Mouse (Mus musculus) MEL (cell line): ENCODE measurements at regions not wholly inside any gene's neighbourhood (a gene's known extent, or its start where the extent isn't known, plus 50 kb on each side); places are given as distances from the start of the nearest gene placed in this dataset.
A peak's percentile ranks its signal among the peaks of the same experiment; 100 is the strongest.

Source experiments
- DNase-seq: peaks from one replicate; pipeline ENCODE4 v3.0.0; 2011; ENCODE audit warnings: low read depth, low spot score
- H3K27ac ChIP-seq: 2 replicates; pipeline ENCODE4 v1.5.1; 2012; ENCODE audit warnings: low read depth, mild to moderate bottlenecking, control low read depth, low read length, moderate library complexity; ENCODE audit not compliant: control insufficient read depth
- H3K27me3 ChIP-seq, 2 experiments: fragments of 150-350 bp in 1 of 2; sonication (generic) in 1 of 2; 2 replicates each; pipeline ENCODE4 v1.6.1; 2012; ENCODE audit warnings: low read length in 2 of 2, mild to moderate bottlenecking in 2 of 2, improper control_type of control experiment in 1 of 2, moderate library complexity in 1 of 2; ENCODE audit not compliant: insufficient read depth in 2 of 2, control insufficient read depth in 1 of 2
- H3K36me3 ChIP-seq, 2 experiments: 2 replicates each; pipeline ENCODE4 v1.6.1; 2012 to 2014; ENCODE audit warnings: low read length in 2 of 2, improper control_type of control experiment in 1 of 2, inconsistent platforms in 1 of 2, mild to moderate bottlenecking in 1 of 2; ENCODE audit not compliant: insufficient read depth in 2 of 2, control insufficient read depth in 1 of 2
- H3K4me1 ChIP-seq, 2 experiments: fragments of 150-350 bp in 1 of 2; sonication (generic) in 1 of 2; 2 replicates each; pipeline ENCODE4 v1.6.1; 2012; ENCODE audit warnings: low read length in 2 of 2, improper control_type of control experiment in 1 of 2, mild to moderate bottlenecking in 1 of 2; ENCODE audit not compliant: insufficient read depth in 2 of 2, control insufficient read depth in 1 of 2
- H3K4me3 ChIP-seq, 2 experiments: fragments of 150-350 bp in 1 of 2; sonication (generic) in 1 of 2; 2 replicates each; pipeline ENCODE4 v1.5.1; 2012; ENCODE audit warnings: low read depth in 2 of 2, low read length in 2 of 2, mild to moderate bottlenecking in 2 of 2, moderate library complexity in 2 of 2, control low read depth in 1 of 2, improper control_type of control experiment in 1 of 2; ENCODE audit not compliant: control insufficient read depth in 1 of 2, insufficient read depth in 1 of 2
- H3K79me2 ChIP-seq: 2 replicates; pipeline ENCODE4 v1.6.1; 2012; ENCODE audit warnings: mild to moderate bottlenecking, low read length, moderate library complexity; ENCODE audit not compliant: control insufficient read depth, poor library complexity, insufficient read depth
- H3K9ac ChIP-seq: 2 replicates; pipeline ENCODE4 v1.6.1; 2012; ENCODE audit warnings: low read depth, mild to moderate bottlenecking, control low read depth, low read length, moderate library complexity; ENCODE audit not compliant: control insufficient read depth, poor library complexity, severe bottlenecking
- H3K9me3 ChIP-seq: fragments of 150-350 bp; sonication (generic); replicated peaks from 2 replicates; pipeline ENCODE4 v1.6.1; 2012; ENCODE audit warnings: mild to moderate bottlenecking, low read length, improper control_type of control experiment, moderate library complexity; ENCODE audit not compliant: insufficient read depth
- BHLHE40 ChIP-seq: IDR thresholded peaks from 2 replicates; pipeline ENCODE4 v1.6.1; 2012; ENCODE audit warnings: low read depth, mild to moderate bottlenecking, inconsistent platforms, low read length, improper control_type of control experiment, borderline replicate concordance
- CHD1 ChIP-seq: IDR thresholded peaks from 2 replicates; pipeline ENCODE4 v1.6.1; 2012; ENCODE audit warnings: low read depth, mild to moderate bottlenecking, inconsistent platforms, low read length, improper control_type of control experiment
- CTCF ChIP-seq, 3 experiments: IDR thresholded peaks in 2 of 3; conservative IDR thresholded peaks in 1 of 3; 2 replicates each; pipeline ENCODE4 v1.5.1; 2011 to 2012; ENCODE audit warnings: low read length in 3 of 3, low read depth in 2 of 3, mild to moderate bottlenecking in 2 of 3, improper control_type of control experiment in 1 of 3, inconsistent platforms in 1 of 3, mixed read lengths in 1 of 3, moderate library complexity in 1 of 3; ENCODE audit not compliant: control insufficient read depth in 1 of 3, insufficient read depth in 1 of 3, poor library complexity in 1 of 3, severe bottlenecking in 1 of 3
- E2F4 ChIP-seq: IDR thresholded peaks from 2 replicates; pipeline ENCODE4 v1.6.1; 2011; ENCODE audit warnings: low read depth, low read length, improper control_type of control experiment, borderline replicate concordance
- EP300 ChIP-seq, 2 experiments: IDR thresholded peaks; 2 replicates each; pipeline ENCODE4 v1.6.1; 2011; ENCODE audit warnings: improper control_type of control experiment in 2 of 2, low read length in 2 of 2, low read depth in 1 of 2, mild to moderate bottlenecking in 1 of 2
- ETS1 ChIP-seq: IDR thresholded peaks from 2 replicates; pipeline ENCODE4 v1.6.1; 2012; ENCODE audit warnings: low read depth, mild to moderate bottlenecking, inconsistent platforms, low read length, improper control_type of control experiment, moderate library complexity
- GATA1 ChIP-seq: IDR thresholded peaks from 2 replicates; pipeline ENCODE4 v1.6.1; 2011; ENCODE audit warnings: low read depth, low read length, improper control_type of control experiment
- HCFC1 ChIP-seq: IDR thresholded peaks from 2 replicates; pipeline ENCODE4 v1.6.1; 2012; ENCODE audit warnings: low read depth, mild to moderate bottlenecking, inconsistent platforms, low read length, improper control_type of control experiment, moderate library complexity
- JUND ChIP-seq: IDR thresholded peaks from 2 replicates; pipeline ENCODE4 v1.6.1; 2011; ENCODE audit warnings: low read depth, mild to moderate bottlenecking, improper control_type of control experiment, low read length
- KAT2A ChIP-seq: conservative IDR thresholded peaks from 2 replicates; pipeline ENCODE4 v1.6.1; 2012; ENCODE audit warnings: low read depth, low read length, improper control_type of control experiment, inconsistent platforms
- MAX ChIP-seq: IDR thresholded peaks from 2 replicates; pipeline ENCODE4 v1.6.1; 2011; ENCODE audit warnings: low read length, improper control_type of control experiment
- MAZ ChIP-seq: IDR thresholded peaks from 2 replicates; pipeline ENCODE4 v1.6.1; 2012; ENCODE audit warnings: low read depth, mild to moderate bottlenecking, inconsistent platforms, low read length, improper control_type of control experiment
- MEF2A ChIP-seq: IDR thresholded peaks from 2 replicates; pipeline ENCODE4 v1.6.1; 2014; ENCODE audit warnings: low read depth, mild to moderate bottlenecking, inconsistent platforms, low read length, improper control_type of control experiment; ENCODE audit not compliant: poor library complexity, insufficient replicate concordance, severe bottlenecking; ENCODE audit errors: extremely low read depth
- MYC ChIP-seq: IDR thresholded peaks from 2 replicates; pipeline ENCODE4 v1.6.1; 2011; ENCODE audit warnings: low read depth, mild to moderate bottlenecking, low read length, improper control_type of control experiment, moderate library complexity
- NRF1 ChIP-seq: IDR thresholded peaks from 2 replicates; pipeline ENCODE4 v1.6.1; 2014; ENCODE audit warnings: low read depth, mild to moderate bottlenecking, inconsistent platforms, low read length, improper control_type of control experiment, moderate library complexity; ENCODE audit not compliant: poor library complexity, insufficient read depth, severe bottlenecking
- POLR2A ChIP-seq, 2 experiments: IDR thresholded peaks; 2 replicates each; pipeline ENCODE4 v1.6.1; 2011 to 2012; ENCODE audit warnings: low read length in 2 of 2, mild to moderate bottlenecking in 2 of 2, control low read depth in 1 of 2, improper control_type of control experiment in 1 of 2, low read depth in 1 of 2, moderate library complexity in 1 of 2; ENCODE audit not compliant: control insufficient read depth in 1 of 2, insufficient read depth in 1 of 2, poor library complexity in 1 of 2
- POLR2AphosphoS2 ChIP-seq: IDR thresholded peaks from 2 replicates; pipeline ENCODE4 v1.6.1; 2011; ENCODE audit warnings: low read length, improper control_type of control experiment
- POLR2AphosphoS5 ChIP-seq: IDR thresholded peaks from 2 replicates; pipeline ENCODE4 v1.6.1; 2012; ENCODE audit warnings: low read depth, borderline replicate concordance, mild to moderate bottlenecking, inconsistent platforms, low read length, moderate library complexity, mixed read lengths
- RAD21 ChIP-seq: IDR thresholded peaks from 2 replicates; pipeline ENCODE4 v1.6.1; 2011; ENCODE audit warnings: mild to moderate bottlenecking, low read depth, low read length, improper control_type of control experiment
- SIN3A ChIP-seq: IDR thresholded peaks from 2 replicates; pipeline ENCODE4 v1.6.1; 2012; ENCODE audit warnings: low read length, improper control_type of control experiment, inconsistent platforms
- TAL1 ChIP-seq: IDR thresholded peaks from 2 replicates; pipeline ENCODE4 v1.6.1; 2012; ENCODE audit warnings: mild to moderate bottlenecking, inconsistent platforms, low read length, moderate library complexity, mixed read lengths
- TBP ChIP-seq: IDR thresholded peaks from 2 replicates; pipeline ENCODE4 v1.8.0; 2011; ENCODE audit warnings: low read depth, low read length, improper control_type of control experiment
- UBTF ChIP-seq: IDR thresholded peaks from 2 replicates; pipeline ENCODE4 v1.6.1; 2012; ENCODE audit warnings: low read depth, mild to moderate bottlenecking, inconsistent platforms, low read length, improper control_type of control experiment, moderate library complexity, borderline replicate concordance; ENCODE audit not compliant: insufficient read depth
- USF1 ChIP-seq: IDR thresholded peaks from 2 replicates; pipeline ENCODE4 v1.6.1; 2014; ENCODE audit warnings: low read depth, mild to moderate bottlenecking, inconsistent platforms, low read length, improper control_type of control experiment, moderate library complexity
- ZMIZ1 ChIP-seq: IDR thresholded peaks from 2 replicates; pipeline ENCODE4 v1.6.1; 2012; ENCODE audit warnings: low read depth, mild to moderate bottlenecking, inconsistent platforms, low read length, improper control_type of control experiment, moderate library complexity

GRCm38 (mm10) chr4:56619054-56619453, 120.8 kb upstream of the Gm26657 start:
- no peaks in the 10 kb centered on the region for H3K79me2 ChIP-seq
- no peak for TF ChIP-seq MAX
- TF ChIP-seq POLR2AphosphoS2 = no peak
- no peak for TF ChIP-seq JUND
- no peak for TF ChIP-seq POLR2A (IDR thresholded peaks at IDR 0.05; ENCODE audit: control insufficient read depth in 1 of 2, insufficient read depth in 1 of 2, low read depth in 1 of 2, low read length in 2 of 2, poor library complexity in 1 of 2)
- TF ChIP-seq ZMIZ1 = no peak
- TF ChIP-seq UBTF = no peak
- TF ChIP-seq TBP = no peak
- no peak for TF ChIP-seq E2F4
- no peak for TF ChIP-seq EP300 (IDR thresholded peaks at IDR 0.05; ENCODE audit: low read depth in 1 of 2, low read length in 2 of 2)
- no peak for TF ChIP-seq MYC
- no peak for TF ChIP-seq TAL1
- TF ChIP-seq HCFC1 = no peak
- no peak for TF ChIP-seq ETS1
- no peak for TF ChIP-seq BHLHE40
- TF ChIP-seq CHD1 = no peak
- no peak for TF ChIP-seq GATA1
- TF ChIP-seq NRF1 = no peak
- no peak for TF ChIP-seq SIN3A
- no peak for TF ChIP-seq KAT2A
- no peak for TF ChIP-seq CTCF (IDR thresholded peaks at IDR 0.05 in 2 of 3, conservative IDR thresholded peaks at IDR 0.05 in 1 of 3; ENCODE audit: control insufficient read depth in 1 of 3, insufficient read depth in 1 of 3, low read depth in 2 of 3, low read length in 3 of 3, poor library complexity in 1 of 3, severe bottlenecking in 1 of 3)
- peak; percentile 7 for DNase-seq
- H3K4me3 ChIP-seq = peak overlapping the region; percentile 21 to 43; a peak in 2 of 4 replicates
- H3K4me1 ChIP-seq = no peaks in the 10 kb centered on the region; a peak in 1 of 4 replicates
- no peak overlapping the region for H3K27ac ChIP-seq
- no peaks in the 10 kb centered on the region for H3K9me3 ChIP-seq
- H3K27me3 ChIP-seq = no peaks in the 10 kb centered on the region; a peak in 1 of 4 replicates
- H3K9ac ChIP-seq = no peak overlapping the region
- no peaks in the 10 kb centered on the region for H3K36me3 ChIP-seq

GRCm38 (mm10) chr4:56618433-56618832, 121.4 kb upstream of the Gm26657 start:
- no peaks in the 10 kb centered on the region for H3K9me3 ChIP-seq
- H3K4me3 ChIP-seq = no peak overlapping the region
- no peaks in the 10 kb centered on the region for H3K79me2 ChIP-seq
- TF ChIP-seq RAD21 (no peak), CTCF (IDR thresholded peaks at IDR 0.05 in 2 of 3, conservative IDR thresholded peaks at IDR 0.05 in 1 of 3; ENCODE audit: control insufficient read depth in 1 of 3, insufficient read depth in 1 of 3, low read depth in 2 of 3, low read length in 3 of 3, poor library complexity in 1 of 3, severe bottlenecking in 1 of 3) (no peak), MEF2A (no peak), USF1 (no peak), ZMIZ1 (no peak), MYC (no peak), POLR2AphosphoS5 (no peak), MAZ (no peak), JUND (no peak)
- H3K4me1 ChIP-seq = no peaks in the 10 kb centered on the region; a peak in 1 of 4 replicates
- DNase-seq = peak; percentile 22
- H3K9ac ChIP-seq = no peak overlapping the region
- H3K27ac ChIP-seq = no peak overlapping the region
- H3K27me3 ChIP-seq = no peaks in the 10 kb centered on the region; a peak in 1 of 4 replicates
- H3K36me3 ChIP-seq = no peaks in the 10 kb centered on the region
